8 mouse cellular contexts compared by ENCODE assay signal in genomic region chrX:8143750-8144149, GRCm38 (mm10). TPM values are rescaled to one million over a fixed set of nuclear protein-coding genes. Genes with fewer than 3 reads are reported as not detected.
DNase-seq lines count a peak whose midpoint lies in the region; ATAC-seq and TF ChIP-seq lines count a peak whose summit lies in the region.

No protein-coding gene starts in this region.

- peak overlapping the region; percentile 100 for H3K9ac ChIP-seq in CH12.LX (ENCODE audit: insufficient read depth, low read depth)
- H3K9ac ChIP-seq in stomach, embryonic 15.5 days, result no peak overlapping the region

- no peak for DNase-seq in heart, embryonic 10.5 days (ENCODE audit: low spot score)
- no peak for DNase-seq in heart, adult 8-10 months (ENCODE audit: low spot score)
- no peak for DNase-seq in CH12.LX (ENCODE audit: extremely low read depth)
- DNase-seq in limb, embryonic 10.5 days (ENCODE audit: low spot score), result no peak
- no peak for DNase-seq in gastrocnemius, postnatal 36 days

- peaks cover 24% of the 10 kb centered on the region for H3K79me2 ChIP-seq in CH12.LX (replicated peaks; ENCODE audit: control insufficient read depth, extremely low read depth, insufficient read depth, poor library complexity, severe bottlenecking)

- intact Hi-C loops in gastrocnemius, postnatal 36 days (cut with DNase I), result loop anchor here (10.0 kb wide), 1 partner anchor 101 kb away; no protein-coding TSS in a partner anchor

- H3K4me3 ChIP-seq in heart, embryonic 10.5 days, result peak overlapping the region; percentile 70
- H3K4me3 ChIP-seq in CH12.LX (replicated peaks in 1 of 3; ENCODE audit: low read depth in 2 of 3, low read length in 2 of 3, poor library complexity in 1 of 3), result peak overlapping the region; percentile 73 to 98 (median 75)
- H3K4me3 ChIP-seq in embryonic fibroblast, embryonic 13.5 days (ENCODE audit: insufficient read depth, low read length), result peak overlapping the region; percentile 71
- peak overlapping the region; percentile 66 for H3K4me3 ChIP-seq in limb, embryonic 10.5 days
- peak overlapping the region; percentile 60 for H3K4me3 ChIP-seq in stomach, embryonic 15.5 days (replicated peaks)

- H3K9me3 ChIP-seq in heart, embryonic 10.5 days, result no peaks in the 10 kb centered on the region
- H3K9me3 ChIP-seq in CH12.LX (replicated peaks; ENCODE audit: low read length), result no peaks in the 10 kb centered on the region
- H3K9me3 ChIP-seq in limb, embryonic 10.5 days (replicated peaks), result no peaks in the 10 kb centered on the region
- H3K9me3 ChIP-seq in stomach, embryonic 15.5 days, result no peaks in the 10 kb centered on the region

- peaks cover 37% of the 10 kb centered on the region for H3K36me3 ChIP-seq in heart, embryonic 10.5 days
- H3K36me3 ChIP-seq in CH12.LX (replicated peaks in 1 of 2; ENCODE audit: control insufficient read depth in 1 of 2, insufficient read depth in 1 of 2, low read length in 1 of 2), result peaks cover 36 to 43% of the 10 kb centered on the region in 2 experiments
- peaks cover 53% of the 10 kb centered on the region for H3K36me3 ChIP-seq in limb, embryonic 10.5 days
- H3K36me3 ChIP-seq in stomach, embryonic 15.5 days, result peaks cover 3% of the 10 kb centered on the region; the same call in 1 of the 2 replicates

- no peak for TF ChIP-seq RAD21 in CH12.LX (IDR thresholded peaks at IDR 0.05; ENCODE audit: low read depth, low read length)

- no peak for TF ChIP-seq CTCF in CH12.LX (conservative IDR thresholded peaks at IDR 0.05 in 1 of 2, IDR thresholded peaks at IDR 0.05 in 1 of 2; ENCODE audit: low read depth in 2 of 2, low read length in 2 of 2)
- TF ChIP-seq CTCF in embryonic fibroblast, embryonic 13.5 days (IDR thresholded peaks at IDR 0.05; ENCODE audit: borderline replicate concordance, insufficient read depth, low read length), result no peak

- in situ Hi-C loops in CH12.LX (cut with MboI; ENCODE audit: low pct_ligation_motif_present, low pct_unique_long_range_greater_than_20kb, low sequenced_read_pairs), result no loop called here

- WGBS in heart, embryonic 10.5 days, result 78% methylated on average over 7 of the region's 7 CpGs
- WGBS in limb, embryonic 10.5 days, result 79% methylated on average over 7 of the region's 7 CpGs
- 70% methylated on average over 7 of the region's 7 CpGs for WGBS in stomach, embryonic 15.5 days

- no peak; the same call in 1 of the 2 replicates for TF ChIP-seq POLR2A in CH12.LX (IDR thresholded peaks at IDR 0.05; ENCODE audit: low read depth, low read length)
- TF ChIP-seq POLR2A in embryonic fibroblast, embryonic 13.5 days (IDR thresholded peaks at IDR 0.05; ENCODE audit: low read depth, low read length), result no peak

- TF ChIP-seq EP300 in CH12.LX (IDR thresholded peaks at IDR 0.05; ENCODE audit: low read length), result no peak

- H3K27me3 ChIP-seq in heart, embryonic 10.5 days (ENCODE audit: insufficient read depth, poor library complexity, severe bottlenecking), result no peaks in the 10 kb centered on the region
- no peaks in the 10 kb centered on the region for H3K27me3 ChIP-seq in CH12.LX (replicated peaks)
- H3K27me3 ChIP-seq in limb, embryonic 10.5 days (ENCODE audit: low read depth, poor library complexity, severe bottlenecking), result no peaks in the 10 kb centered on the region
- no peaks in the 10 kb centered on the region for H3K27me3 ChIP-seq in stomach, embryonic 15.5 days (replicated peaks)

- peak overlapping the region; percentile 94 for H3K4me2 ChIP-seq in CH12.LX (ENCODE audit: insufficient read depth, low read depth, poor library complexity, severe bottlenecking)
- H3K4me2 ChIP-seq in stomach, embryonic 15.5 days, result peak overlapping the region; percentile 65

- ATAC-seq in stomach, embryonic 15.5 days (ENCODE audit: insufficient read depth, low FRiP score, low read depth), result no peak
- ATAC-seq in inflammation-experienced regulatory T-cells, adult 6 months, result no peak

- 0 out of 2 replicates have a peak overlapping the region, but pooled peaks have one; percentile 22 for H3K27ac ChIP-seq in heart, embryonic 10.5 days
- no peak overlapping the region for H3K27ac ChIP-seq in CH12.LX (ENCODE audit: insufficient read depth, low read depth)
- H3K27ac ChIP-seq in embryonic fibroblast, embryonic 13.5 days (ENCODE audit: insufficient read depth, low read length), result no peak overlapping the region
- 0 out of 2 replicates have a peak overlapping the region, but pooled peaks have one; percentile 94 for H3K27ac ChIP-seq in limb, embryonic 10.5 days
- no peak overlapping the region for H3K27ac ChIP-seq in stomach, embryonic 15.5 days

- dilution Hi-C loops in CH12.LX (cut with MboI; ENCODE audit: extremely low pct_ligation_motif_present, extremely low pct_unique_long_range_greater_than_20kb, low sequenced_read_pairs), result no loop called here

- peaks cover 4% of the 10 kb centered on the region; the same call in 1 of the 2 replicates for H3K4me1 ChIP-seq in heart, embryonic 10.5 days
- peaks cover 2 to 17% of the 10 kb centered on the region in 2 experiments; a peak in 3 of 4 replicates for H3K4me1 ChIP-seq in CH12.LX (ENCODE audit: control insufficient read depth in 1 of 2, insufficient read depth in 2 of 2)
- H3K4me1 ChIP-seq in embryonic fibroblast, embryonic 13.5 days (ENCODE audit: control insufficient read depth, insufficient read depth, low read length), result no peaks in the 10 kb centered on the region
- H3K4me1 ChIP-seq in limb, embryonic 10.5 days, result peaks cover 7% of the 10 kb centered on the region; the same call in 1 of the 2 replicates
- H3K4me1 ChIP-seq in stomach, embryonic 15.5 days, result 0 out of 2 replicates have a peak, but pooled peaks cover 6% of the 10 kb centered on the region

RNA-seq across cellular contexts. Expression of gene Rbm3, which starts 1.9 kb away (rescaled TPM):
- 342 and 398 TPM in 2 replicates for polyA plus RNA-seq in heart, embryonic 10.5 days (2016; fragmentation: Nextera tagmentation; extraction: Ambion mirVana)
- 100 to 1,000 TPM in 1 of 4 experiments, 10 to 100 TPM in 3; 38.2 to 113 (median 59.5) TPM for total RNA-seq in heart, adult 8-10 months (2022)
- total RNA-seq in CH12.LX (2012; rRNA removed) (681 and 877 TPM in 2 replicates), CH12.LX (2014; rRNA removed) (2,152 and 2,409 TPM in 2 replicates)
- polyA plus RNA-seq in CH12.LX (2012; ENCODE audit: insufficient read length, low read depth), result 639 and 778 TPM in 2 replicates
- polyA plus RNA-seq in embryonic fibroblast, embryonic 13.5 days (2011; ENCODE audit: insufficient read length, low read depth, missing spikeins), result 486 and 515 TPM in 2 replicates
- polyA plus RNA-seq in limb, embryonic 10.5 days (2016; fragmentation: Nextera tagmentation; extraction: Ambion mirVana), result 505 and 510 TPM in 2 replicates
- 421 and 436 TPM in 2 replicates for polyA plus RNA-seq in stomach, embryonic 15.5 days (2015; fragmentation: Nextera tagmentation; extraction: Ambion mirVana)
- 100 to 1,000 TPM; 601 to 807 (median 769) TPM for polyA plus RNA-seq in inflammation-experienced regulatory T-cells, adult 6 months (2017; shearing (Covaris generic))
- 10 to 100 TPM; 56.4 to 78.2 TPM for total RNA-seq in gastrocnemius, postnatal 36 days (2021)

RNA-seq across cellular contexts. Expression of gene Wdr13, which starts 11.1 kb away (rescaled TPM):
- polyA plus RNA-seq in heart, embryonic 10.5 days (2016; fragmentation: Nextera tagmentation; extraction: Ambion mirVana), result 21.8 and 25.0 TPM in 2 replicates
- total RNA-seq in heart, adult 8-10 months (2022), result 10 to 100 TPM; 34.2 to 48.2 (median 41.0) TPM
- total RNA-seq in CH12.LX (2012; rRNA removed), result 9.3 and 11.9 TPM in 2 replicates
- 7.6 and 9.4 TPM in 2 replicates for total RNA-seq in CH12.LX (2014; rRNA removed)
- polyA plus RNA-seq in CH12.LX (2012; ENCODE audit: insufficient read length, low read depth), result 12.7 and 13.0 TPM in 2 replicates
- 26.7 and 29.9 TPM in 2 replicates for polyA plus RNA-seq in embryonic fibroblast, embryonic 13.5 days (2011; ENCODE audit: insufficient read length, low read depth, missing spikeins)
- 13.9 and 18.7 TPM in 2 replicates for polyA plus RNA-seq in limb, embryonic 10.5 days (2016; fragmentation: Nextera tagmentation; extraction: Ambion mirVana)
- polyA plus RNA-seq in stomach, embryonic 15.5 days (2015; fragmentation: Nextera tagmentation; extraction: Ambion mirVana), result 24.1 and 27.3 TPM in 2 replicates
- polyA plus RNA-seq in inflammation-experienced regulatory T-cells, adult 6 months (2017; shearing (Covaris generic)), result 10 to 100 TPM; 13.8 to 20.4 (median 19.5) TPM
- 10 to 100 TPM; 12.3 TPM for total RNA-seq in gastrocnemius, postnatal 36 days (2021)

RNA-seq across cellular contexts. Expression of gene Tbc1d25, which starts 32.2 kb away (rescaled TPM):
- 10.3 and 11.9 TPM in 2 replicates for polyA plus RNA-seq in heart, embryonic 10.5 days (2016; fragmentation: Nextera tagmentation; extraction: Ambion mirVana)
- 1 to 10 TPM; 3.1 to 5.5 (median 4.4) TPM for total RNA-seq in heart, adult 8-10 months (2022)
- total RNA-seq in CH12.LX (2012; rRNA removed), result 6.0 and 6.3 TPM in 2 replicates
- total RNA-seq in CH12.LX (2014; rRNA removed), result 2.3 and 2.4 TPM in 2 replicates
- 10.2 and 10.4 TPM in 2 replicates for polyA plus RNA-seq in CH12.LX (2012; ENCODE audit: insufficient read length, low read depth)
- 5.3 and 6.7 TPM in 2 replicates for polyA plus RNA-seq in embryonic fibroblast, embryonic 13.5 days (2011; ENCODE audit: insufficient read length, low read depth, missing spikeins)
- 12.5 and 12.7 TPM in 2 replicates for polyA plus RNA-seq in limb, embryonic 10.5 days (2016; fragmentation: Nextera tagmentation; extraction: Ambion mirVana)
- 11.9 and 12.6 TPM in 2 replicates for polyA plus RNA-seq in stomach, embryonic 15.5 days (2015; fragmentation: Nextera tagmentation; extraction: Ambion mirVana)
- 1 to 10 TPM; 2.5 to 4.1 (median 3.7) TPM for polyA plus RNA-seq in inflammation-experienced regulatory T-cells, adult 6 months (2017; shearing (Covaris generic))
- total RNA-seq in gastrocnemius, postnatal 36 days (2021), result 1 to 10 TPM; 3.0 to 3.6 TPM

RNA-seq across cellular contexts. Expression of gene Ebp, which starts 49.6 kb away (rescaled TPM):
- polyA plus RNA-seq in heart, embryonic 10.5 days (2016; fragmentation: Nextera tagmentation; extraction: Ambion mirVana), result 29.6 and 30.1 TPM in 2 replicates
- 10 to 100 TPM; 14.5 to 21.8 (median 17.8) TPM for total RNA-seq in heart, adult 8-10 months (2022)
- total RNA-seq in CH12.LX (2012; rRNA removed), result 64.3 and 71.0 TPM in 2 replicates
- total RNA-seq in CH12.LX (2014; rRNA removed), result 44.0 and 46.4 TPM in 2 replicates
- 66.6 and 70.9 TPM in 2 replicates for polyA plus RNA-seq in CH12.LX (2012; ENCODE audit: insufficient read length, low read depth)
- polyA plus RNA-seq in embryonic fibroblast, embryonic 13.5 days (2011; ENCODE audit: insufficient read length, low read depth, missing spikeins), result 35.7 and 36.0 TPM in 2 replicates
- polyA plus RNA-seq in limb, embryonic 10.5 days (2016; fragmentation: Nextera tagmentation; extraction: Ambion mirVana), result 23.5 and 25.7 TPM in 2 replicates
- 56.4 and 57.2 TPM in 2 replicates for polyA plus RNA-seq in stomach, embryonic 15.5 days (2015; fragmentation: Nextera tagmentation; extraction: Ambion mirVana)
- polyA plus RNA-seq in inflammation-experienced regulatory T-cells, adult 6 months (2017; shearing (Covaris generic)), result 100 to 1,000 TPM; 128 to 201 (median 145) TPM
- 1 to 10 TPM; 8.4 to 9.0 TPM for total RNA-seq in gastrocnemius, postnatal 36 days (2021)

RNA-seq across cellular contexts. Expression of gene Was, which starts 53.5 kb away (rescaled TPM):
- polyA plus RNA-seq in heart, embryonic 10.5 days (2016; fragmentation: Nextera tagmentation; extraction: Ambion mirVana), result 0.20 and 0.74 TPM in 2 replicates
- total RNA-seq in heart, adult 8-10 months (2022), result 1 to 10 TPM; 1.3 to 2.5 (median 1.6) TPM
- 47.0 and 58.1 TPM in 2 replicates for total RNA-seq in CH12.LX (2012; rRNA removed)
- 53.9 and 63.5 TPM in 2 replicates for total RNA-seq in CH12.LX (2014; rRNA removed)
- 75.6 and 83.7 TPM in 2 replicates for polyA plus RNA-seq in CH12.LX (2012; ENCODE audit: insufficient read length, low read depth)
- 0.25 TPM in 1 of 2 replicates, not detected in the other for polyA plus RNA-seq in embryonic fibroblast, embryonic 13.5 days (2011; ENCODE audit: insufficient read length, low read depth, missing spikeins)
- polyA plus RNA-seq in limb, embryonic 10.5 days (2016; fragmentation: Nextera tagmentation; extraction: Ambion mirVana), result 0.14 and 0.18 TPM in 2 replicates
- polyA plus RNA-seq in stomach, embryonic 15.5 days (2015; fragmentation: Nextera tagmentation; extraction: Ambion mirVana), result 0.48 and 1.2 TPM in 2 replicates
- 10 to 100 TPM; 18.3 to 24.3 (median 22.3) TPM for polyA plus RNA-seq in inflammation-experienced regulatory T-cells, adult 6 months (2017; shearing (Covaris generic))
- under 1 TPM; 0.39 to 0.64 TPM for total RNA-seq in gastrocnemius, postnatal 36 days (2021)

Comparison
In these comparisons a context has a peak if more than half of its experiments do, and no peak if none do; other contexts are left out.
1. H3K27ac ChIP-seq: peak in heart, embryonic 10.5 days (single experiment) and limb, embryonic 10.5 days (single experiment); none in CH12.LX (single experiment), embryonic fibroblast, embryonic 13.5 days (single experiment) and stomach, embryonic 15.5 days (single experiment).
2. Peak in every context shown above with its lines, with median percentiles within 50 percentile points of each other: H3K4me3 ChIP-seq.